Mouse (Mus musculus) intestine, embryonic 16.5 days (tissue): ENCODE results near the gene Olfr10. TPM values are rescaled to one million over a fixed set of nuclear protein-coding genes. Genes with fewer than 3 reads are reported as not detected.

Source experiments
- polyA plus RNA-seq: library from polyadenylated mRNA; unstranded; fragments of >200 nt; fragmentation: Nextera tagmentation; extraction: Ambion mirVana; gene quantifications from 2 replicates; pipeline ENCODE4 v1.2.1, GENCODE M21; 2015

Olfr10 gene
- polyA plus RNA-seq, 1 experiment from 2014 or later: not detected

Other genes with a start within 250 kb of the Olfr10 start
- 0.86 and 1.0 TPM in 2 replicates for gene Tgtp2, start 240.5 kb upstream of the Olfr10 start, polyA plus RNA-seq
- 3.2 and 3.6 TPM in 2 replicates for gene Ifi47, start 228.2 kb upstream of the Olfr10 start, polyA plus RNA-seq
- gene Olfr1396, start 189.9 kb upstream of the Olfr10 start, polyA plus RNA-seq: not detected in 2 replicates
- gene Olfr1395, start 162.5 kb upstream of the Olfr10 start, polyA plus RNA-seq: not detected in 2 replicates
- gene Olfr1394, start 150.4 kb upstream of the Olfr10 start, polyA plus RNA-seq: not detected in 2 replicates
- 1.6 TPM in 2 replicates for gene Btnl9, start 117.6 kb upstream of the Olfr10 start, polyA plus RNA-seq
- gene Zfp62, start 101.4 kb upstream of the Olfr10 start, polyA plus RNA-seq: 20.7 and 23.1 TPM in 2 replicates
- 62.4 and 65.8 TPM in 2 replicates for gene Mgat1, start 60.5 kb upstream of the Olfr10 start, polyA plus RNA-seq
- gene Olfr1393, start 26.4 kb upstream of the Olfr10 start, polyA plus RNA-seq: 0.13 TPM in 1 of 2 replicates, not detected in the other
- gene Olfr1392, start 19.5 kb upstream of the Olfr10 start, polyA plus RNA-seq: not detected in 2 replicates
- not detected in 2 replicates for gene Olfr1391, start 18.0 kb downstream of the Olfr10 start, polyA plus RNA-seq
- not detected in 2 replicates for gene Olfr1390, start 30.4 kb downstream of the Olfr10 start, polyA plus RNA-seq
- gene Olfr1389, start 118.3 kb downstream of the Olfr10 start, polyA plus RNA-seq: not detected in 2 replicates
- 0.05 and 0.10 TPM in 2 replicates for gene Olfr1388, start 131.9 kb downstream of the Olfr10 start, polyA plus RNA-seq
- gene Olfr1387, start 150.6 kb downstream of the Olfr10 start, polyA plus RNA-seq: not detected in 2 replicates
- gene Olfr1386, start 160.3 kb downstream of the Olfr10 start, polyA plus RNA-seq: not detected in 2 replicates
- gene Olfr1385, start 184.3 kb downstream of the Olfr10 start, polyA plus RNA-seq: not detected in 2 replicates
- not detected in 2 replicates for gene Olfr1384, start 202.0 kb downstream of the Olfr10 start, polyA plus RNA-seq
- not detected in 2 replicates for gene Olfr1383, start 214.9 kb downstream of the Olfr10 start, polyA plus RNA-seq
- gene Olfr1382, start 223.5 kb downstream of the Olfr10 start, polyA plus RNA-seq: not detected in 2 replicates
- not detected in 2 replicates for gene Olfr1381, start 238.7 kb downstream of the Olfr10 start, polyA plus RNA-seq